Mouse (Mus musculus): ENCODE data around the gene Wdr13. TPM values are rescaled to one million over a fixed set of nuclear protein-coding genes. Genes with fewer than 3 reads are reported as not detected.
A peak's percentile ranks its signal among the peaks of the same experiment; 100 is the strongest.

The Wdr13 gene
- polyA plus RNA-seq (2021) = 66.1 TPM

GRCm38 (mm10) chrX:8132017-8132976, at the start of gene Wdr13:
Wdr13 (minus strand) TSS chrX:8132892.
- H3K27me3 ChIP-seq = no peaks in the 10 kb centered on the region
- DNase-seq (ENCODE audit: low read depth, low spot score) = peak; percentile 73
- no peak for TF ChIP-seq CTCF (IDR thresholded peaks at IDR 0.05)
- in situ Hi-C loops (cut with MboI; ENCODE audit: low pct_unique_long_range_greater_than_20kb) = no loop called here
- ChIA-PET CTCF (interaction anchor here (1.1 to 1.2 kb wide), 2 partner anchors 8 to 17 kb away, joined by 3 to 4 read pairs; no protein-coding TSS in a partner anchor), POLR2A (interaction anchor here (1.0 kb wide), 1 partner anchor 8 kb away, joined by 4 read pairs; no protein-coding TSS in a partner anchor)
- peak; percentile 77 for ATAC-seq

- ChIA-PET CTCF (interaction anchor here (1.3 kb wide), 1 partner anchor 75 kb away, joined by 4 read pairs; no protein-coding TSS in a partner anchor), POLR2A (no interaction called here)
- no peak for TF ChIP-seq CTCF (IDR thresholded peaks at IDR 0.05)
- peaks cover 5% of the 10 kb centered on the region for H3K27me3 ChIP-seq
- DNase-seq (ENCODE audit: low read depth, low spot score) = no peak
- no peak for ATAC-seq
- in situ Hi-C loops (cut with MboI; ENCODE audit: low pct_unique_long_range_greater_than_20kb) = no loop called here
Observed at GRCm38 (mm10) chrX:8179646-8180045, 47.0 kb upstream of the Wdr13 start.

GRCm38 (mm10) chrX:8178871-8179270, 46.2 kb upstream of the Wdr13 start:
- H3K27me3 ChIP-seq = peaks cover 5% of the 10 kb centered on the region
- no peak for TF ChIP-seq CTCF (IDR thresholded peaks at IDR 0.05)
- in situ Hi-C loops (cut with MboI; ENCODE audit: low pct_unique_long_range_greater_than_20kb) = no loop called here
- ATAC-seq = no peak
- ChIA-PET POLR2A (no interaction called here), CTCF (interaction anchor here (1.3 kb wide), 1 partner anchor 75 kb away, joined by 4 read pairs; no protein-coding TSS in a partner anchor)
- no peak for DNase-seq (ENCODE audit: low read depth, low spot score)

GRCm38 (mm10) chrX:8175504-8176385, 43.1 kb upstream of the Wdr13 start, which contains the start of gene Tbc1d25:
Tbc1d25 (minus strand) TSS chrX:8176181.
- in situ Hi-C loops (cut with MboI; ENCODE audit: low pct_unique_long_range_greater_than_20kb) = no loop called here
- ChIA-PET POLR2A (no interaction called here), CTCF (interaction anchor here (0.8 kb wide), 1 partner anchor 17 kb away, joined by 3 read pairs; no protein-coding TSS in a partner anchor)
- DNase-seq (ENCODE audit: low read depth, low spot score) (peak; percentile 54), ATAC-seq (peak; percentile 85)
- no peak for TF ChIP-seq CTCF (IDR thresholded peaks at IDR 0.05)
- peaks cover 5% of the 10 kb centered on the region for H3K27me3 ChIP-seq

- POLR2A ChIA-PET = no interaction called here
- ATAC-seq = no peak
- peaks cover 5% of the 10 kb centered on the region for H3K27me3 ChIP-seq
- CTCF ChIA-PET = interaction anchor here (0.8 kb wide), 1 partner anchor 17 kb away, joined by 3 read pairs; no protein-coding TSS in a partner anchor
- DNase-seq (ENCODE audit: low read depth, low spot score) = no peak
- in situ Hi-C loops (cut with MboI; ENCODE audit: low pct_unique_long_range_greater_than_20kb) = no loop called here
- no peak for TF ChIP-seq CTCF (IDR thresholded peaks at IDR 0.05)
Observed at GRCm38 (mm10) chrX:8175169-8175503, 42.4 kb upstream of the Wdr13 start.

GRCm38 (mm10) chrX:8167716-8168647, 35.3 kb upstream of the Wdr13 start:
- H3K27me3 ChIP-seq = peaks cover 4% of the 10 kb centered on the region
- in situ Hi-C loops (cut with MboI; ENCODE audit: low pct_unique_long_range_greater_than_20kb) = no loop called here
- DNase-seq (ENCODE audit: low read depth, low spot score) = no peak
- no peak for ATAC-seq
- POLR2A ChIA-PET = no interaction called here
- CTCF ChIA-PET = no interaction called here
- no peak for TF ChIP-seq CTCF (IDR thresholded peaks at IDR 0.05)

GRCm38 (mm10) chrX:8164471-8164870, 31.8 kb upstream of the Wdr13 start:
- ChIA-PET POLR2A (no interaction called here), CTCF (interaction anchor here (1.1 kb wide), 1 partner anchor 14 kb away, joined by 3 read pairs; no protein-coding TSS in a partner anchor)
- DNase-seq (ENCODE audit: low read depth, low spot score) = no peak
- peaks cover 4% of the 10 kb centered on the region for H3K27me3 ChIP-seq
- no peak for ATAC-seq
- no peak for TF ChIP-seq CTCF (IDR thresholded peaks at IDR 0.05)
- in situ Hi-C loops (cut with MboI; ENCODE audit: low pct_unique_long_range_greater_than_20kb) = no loop called here

- POLR2A ChIA-PET = no interaction called here
- in situ Hi-C loops (cut with MboI; ENCODE audit: low pct_unique_long_range_greater_than_20kb) = no loop called here
- ATAC-seq (no peak), DNase-seq (ENCODE audit: low read depth, low spot score) (no peak)
- no peaks in the 10 kb centered on the region for H3K27me3 ChIP-seq
- CTCF ChIA-PET = no interaction called here
- no peak for TF ChIP-seq CTCF (IDR thresholded peaks at IDR 0.05)
Observed at GRCm38 (mm10) chrX:8163076-8163475, 30.4 kb upstream of the Wdr13 start.

GRCm38 (mm10) chrX:8145153-8145991, 12.7 kb upstream of the Wdr13 start, which contains the start of gene Rbm3:
Rbm3 (minus strand) TSS chrX:8145880.
- in situ Hi-C loops (cut with MboI; ENCODE audit: low pct_unique_long_range_greater_than_20kb) = no loop called here
- TF ChIP-seq CTCF (IDR thresholded peaks at IDR 0.05) = no peak
- POLR2A ChIA-PET = interaction anchor here (0.6 to 0.8 kb wide), 2 partner anchors 110 to 1252 kb away, joined by 3 read pairs; no protein-coding TSS in a partner anchor

More at GRCm38 (mm10) chrX:8145153-8145991, 12.7 kb upstream of the Wdr13 start, which contains the start of gene Rbm3:
- ATAC-seq (peak; percentile 87), DNase-seq (ENCODE audit: low read depth, low spot score) (no peak)
- CTCF ChIA-PET = no interaction called here
- peaks cover 14% of the 10 kb centered on the region for H3K27me3 ChIP-seq
